Mouse (Mus musculus): ENCODE measurements at regions not wholly inside any gene's neighbourhood (a gene's known extent, or its start where the extent isn't known, plus 50 kb on each side); places are given as distances from the start of the nearest gene placed in this dataset.
A peak's percentile ranks its signal among the peaks of the same experiment; 100 is the strongest.

DNA sequence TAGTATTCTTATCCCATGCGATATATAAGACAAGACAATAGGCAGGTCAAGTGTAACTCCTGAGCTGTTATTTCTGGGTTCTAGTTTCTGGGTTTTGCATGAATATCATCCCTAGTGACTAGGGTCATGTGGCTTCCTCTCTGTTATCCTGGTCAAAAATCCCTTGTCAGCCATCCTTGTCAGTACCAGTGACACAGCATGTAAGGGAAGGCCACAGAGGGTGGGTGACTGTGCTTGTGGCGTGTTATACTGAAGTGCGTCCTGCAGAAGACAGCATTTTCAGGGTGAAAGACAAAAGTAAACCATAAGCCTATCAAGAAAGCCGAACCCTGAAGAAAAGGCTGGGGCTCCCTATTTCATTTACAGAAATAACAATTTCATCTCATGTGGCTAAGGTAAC lies 50.7 kb upstream of the Echdc3 start:
- H3K9me3 ChIP-seq (ENCODE audit: control insufficient read depth, low read length): no peaks in the 10 kb centered on the region
- H3K4me1 ChIP-seq (replicated peaks; ENCODE audit: control insufficient read depth, insufficient read depth, low read length): peaks cover 17% of the 10 kb centered on the region
- H3K27me3 ChIP-seq (ENCODE audit: control insufficient read depth, insufficient read depth, low read depth, low read length): no peaks in the 10 kb centered on the region
- ATAC-seq (ENCODE audit: low read depth): no peak
- H3K9ac ChIP-seq (ENCODE audit: low read length): no peak overlapping the region
- WGBS: 92% methylated on average over 4 of the region's 4 CpGs
- no peak overlapping the region for H3K4me2 ChIP-seq (ENCODE audit: low read depth, low read length)
- no peaks in the 10 kb centered on the region for H3K36me3 ChIP-seq (ENCODE audit: control insufficient read depth, insufficient read depth, low read length)
- H3K4me3 ChIP-seq (ENCODE audit: low read length): no peak overlapping the region
- H3K27ac ChIP-seq (ENCODE audit: low read length): no peak overlapping the region

GRCm38 (mm10) chr2:6264085-6264783 lies 51.4 kb upstream of the Echdc3 start:
- no peak for ATAC-seq (ENCODE audit: low read depth)
- Histone ChIP-seq H3K4me2 (ENCODE audit: low read depth, low read length) (no peak overlapping the region), H3K27ac (ENCODE audit: low read length) (peak overlapping the region; percentile 89), H3K4me3 (ENCODE audit: low read length) (no peak overlapping the region), H3K36me3 (ENCODE audit: control insufficient read depth, insufficient read depth, low read length) (no peaks in the 10 kb centered on the region), H3K4me1 (replicated peaks; ENCODE audit: control insufficient read depth, insufficient read depth, low read length) (peaks cover 17% of the 10 kb centered on the region), H3K9me3 (ENCODE audit: control insufficient read depth, low read length) (no peaks in the 10 kb centered on the region), H3K27me3 (ENCODE audit: control insufficient read depth, insufficient read depth, low read depth, low read length) (no peaks in the 10 kb centered on the region), H3K9ac (ENCODE audit: low read length) (no peak overlapping the region)
- 77% methylated on average over 8 of the region's 8 CpGs for WGBS

GRCm38 (mm10) chr2:6265117-6265516 lies 52.3 kb upstream of the Echdc3 start:
- H3K27ac ChIP-seq (ENCODE audit: low read length): peak overlapping the region; percentile 89
- 39% methylated on average over 3 of the region's 3 CpGs for WGBS
- no peak overlapping the region for H3K4me3 ChIP-seq (ENCODE audit: low read length)
- H3K4me2 ChIP-seq (ENCODE audit: low read depth, low read length): peak overlapping the region; percentile 12; the same call in 1 of the 2 replicates
- H3K9me3 ChIP-seq (ENCODE audit: control insufficient read depth, low read length): no peaks in the 10 kb centered on the region
- no peak overlapping the region for H3K9ac ChIP-seq (ENCODE audit: low read length)
- H3K27me3 ChIP-seq (ENCODE audit: control insufficient read depth, insufficient read depth, low read depth, low read length): no peaks in the 10 kb centered on the region
- peak; percentile 92 for ATAC-seq (ENCODE audit: low read depth)
- H3K4me1 ChIP-seq (replicated peaks; ENCODE audit: control insufficient read depth, insufficient read depth, low read length): peaks cover 17% of the 10 kb centered on the region
- H3K36me3 ChIP-seq (ENCODE audit: control insufficient read depth, insufficient read depth, low read length): no peaks in the 10 kb centered on the region

DNA sequence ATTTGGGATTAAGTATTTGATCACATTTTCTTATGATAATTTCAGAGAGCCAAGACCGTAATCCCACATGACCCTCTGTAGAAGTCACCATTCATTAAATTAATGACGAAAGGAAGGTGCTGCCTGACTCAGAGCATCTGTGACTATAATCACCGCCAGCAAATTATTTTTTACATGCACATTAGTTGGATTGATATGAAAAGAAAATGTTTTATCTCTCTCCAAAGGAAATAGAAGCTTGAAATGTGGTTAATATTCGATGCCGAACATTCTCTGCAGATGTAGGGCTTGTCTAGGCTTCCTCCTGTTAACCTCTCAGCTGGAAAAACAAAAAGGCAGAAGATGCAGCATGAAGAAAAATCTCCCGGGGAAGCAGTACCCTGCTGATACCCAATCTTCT lies 54.2 kb upstream of the Echdc3 start:
- no peaks in the 10 kb centered on the region for H3K27me3 ChIP-seq (ENCODE audit: control insufficient read depth, insufficient read depth, low read depth, low read length)
- peaks cover 17% of the 10 kb centered on the region for H3K4me1 ChIP-seq (replicated peaks; ENCODE audit: control insufficient read depth, insufficient read depth, low read length)
- H3K9ac ChIP-seq (ENCODE audit: low read length): peak overlapping the region; percentile 11; the same call in 1 of the 2 replicates
- H3K27ac ChIP-seq (ENCODE audit: low read length): no peak overlapping the region
- H3K4me2 ChIP-seq (ENCODE audit: low read depth, low read length): no peak overlapping the region; the same call in 1 of the 2 replicates
- WGBS: 41% methylated on average over 6 of the region's 6 CpGs
- H3K9me3 ChIP-seq (ENCODE audit: control insufficient read depth, low read length): no peaks in the 10 kb centered on the region
- H3K36me3 ChIP-seq (ENCODE audit: control insufficient read depth, insufficient read depth, low read length): no peaks in the 10 kb centered on the region
- no peak for ATAC-seq (ENCODE audit: low read depth)
- no peak overlapping the region for H3K4me3 ChIP-seq (ENCODE audit: low read length)

DNA sequence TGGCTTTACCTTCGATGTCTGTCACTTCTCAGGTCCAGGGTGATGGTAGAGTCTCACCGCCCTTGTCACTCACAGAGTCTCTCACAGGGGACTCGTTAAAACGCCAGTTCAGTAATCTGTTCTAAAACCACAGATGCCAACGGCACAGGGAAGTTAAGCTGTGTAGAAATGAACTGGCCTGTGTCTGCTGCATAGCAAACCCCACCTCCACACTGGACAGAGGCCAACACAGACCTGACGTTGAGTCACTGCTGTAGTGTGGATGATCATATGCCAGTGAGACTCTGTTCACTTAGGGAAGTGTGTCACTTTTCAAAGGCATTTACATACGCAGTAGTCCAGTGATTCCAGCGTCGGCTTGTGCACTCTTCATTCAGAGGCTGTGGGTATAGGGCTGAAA lies 54.7 kb upstream of the Echdc3 start:
- no peak overlapping the region; the same call in 1 of the 2 replicates for H3K4me2 ChIP-seq (ENCODE audit: low read depth, low read length)
- H3K27me3 ChIP-seq (ENCODE audit: control insufficient read depth, insufficient read depth, low read depth, low read length): no peaks in the 10 kb centered on the region
- peak overlapping the region; percentile 11; the same call in 1 of the 2 replicates for H3K9ac ChIP-seq (ENCODE audit: low read length)
- WGBS: 18% methylated on average over 9 of the region's 9 CpGs
- H3K4me1 ChIP-seq (replicated peaks; ENCODE audit: control insufficient read depth, insufficient read depth, low read length): peaks cover 17% of the 10 kb centered on the region
- ATAC-seq (ENCODE audit: low read depth): peak; percentile 70
- H3K27ac ChIP-seq (ENCODE audit: low read length): no peak overlapping the region
- no peaks in the 10 kb centered on the region for H3K36me3 ChIP-seq (ENCODE audit: control insufficient read depth, insufficient read depth, low read length)
- H3K9me3 ChIP-seq (ENCODE audit: control insufficient read depth, low read length): no peaks in the 10 kb centered on the region
- H3K4me3 ChIP-seq (ENCODE audit: low read length): no peak overlapping the region

GRCm38 (mm10) chr2:6272514-6272913 lies 50.0 kb upstream of the Usp6nl start:
- peak; percentile 70 for ATAC-seq (ENCODE audit: low read depth)
- WGBS: 77% methylated on average over 2 of the region's 2 CpGs

More at GRCm38 (mm10) chr2:6272514-6272913, 50.0 kb upstream of the Usp6nl start:
- Histone ChIP-seq H3K9me3 (ENCODE audit: control insufficient read depth, low read length) (no peaks in the 10 kb centered on the region), H3K4me1 (replicated peaks; ENCODE audit: control insufficient read depth, insufficient read depth, low read length) (peaks cover 16% of the 10 kb centered on the region), H3K27me3 (ENCODE audit: control insufficient read depth, insufficient read depth, low read depth, low read length) (no peaks in the 10 kb centered on the region), H3K27ac (ENCODE audit: low read length) (peak overlapping the region; percentile 19; the same call in 1 of the 2 replicates), H3K4me3 (ENCODE audit: low read length) (no peak overlapping the region), H3K4me2 (ENCODE audit: low read depth, low read length) (no peak overlapping the region), H3K36me3 (ENCODE audit: control insufficient read depth, insufficient read depth, low read length) (no peaks in the 10 kb centered on the region), H3K9ac (ENCODE audit: low read length) (no peak overlapping the region)
